8 mouse cellular contexts compared by ENCODE assay signal in genomic region chr16:16911641-16912597, GRCm38 (mm10). TPM values are rescaled to one million over a fixed set of nuclear protein-coding genes. Genes with fewer than 3 reads are reported as not detected.
A peak's percentile ranks its signal among the peaks of the same experiment; 100 is the strongest.
DNase-seq lines count a peak whose midpoint lies in the region; ATAC-seq lines count a peak whose summit lies in the region.

No protein-coding gene starts in this region.

- peaks cover 7% of the 10 kb centered on the region for H3K4me1 ChIP-seq in hindbrain, embryonic 12.5 days

- no peak overlapping the region; the same call in 1 of the 2 replicates for H3K9ac ChIP-seq in hindbrain, embryonic 12.5 days

- H3K36me3 ChIP-seq in hindbrain, embryonic 12.5 days = peaks cover 69% of the 10 kb centered on the region

- WGBS in hindbrain, embryonic 12.5 days = 32% methylated on average over 13 of the region's 13 CpGs

- no peak overlapping the region for H3K4me3 ChIP-seq in hindbrain, embryonic 12.5 days

- no peaks in the 10 kb centered on the region for H3K27me3 ChIP-seq in hindbrain, embryonic 12.5 days

- no peaks in the 10 kb centered on the region for H3K9me3 ChIP-seq in hindbrain, embryonic 12.5 days (replicated peaks)

- no peak overlapping the region for H3K4me2 ChIP-seq in hindbrain, embryonic 12.5 days (replicated peaks)

- peak; percentile 91 for DNase-seq in Muller cell, postnatal 12 days (ENCODE audit: inconsistent ontology term)
- DNase-seq in cerebellum, adult 9-10 months = peak; percentile 74
- peak; percentile 68 to 74 for DNase-seq in frontal cortex, postnatal 10 days (ENCODE audit: low spot score in 2 of 2)
- peak; percentile 76 to 78 for DNase-seq in layer of hippocampus, postnatal 36 days
- DNase-seq in lung, postnatal 36 days = peak; percentile 88
- DNase-seq in retina, postnatal 7 days (ENCODE audit: low read depth, low spot score) = peak; percentile 58
- peak; percentile 67 for DNase-seq in urinary bladder, adult 2 months (ENCODE audit: low spot score)

- H3K27ac ChIP-seq in hindbrain, embryonic 12.5 days = peak overlapping the region; percentile 79

- peak; percentile 96 for ATAC-seq in hindbrain, embryonic 12.5 days (ENCODE audit: low FRiP score)

RNA-seq across cellular contexts. Expression of gene Ppm1f, which starts 15.7 kb away (rescaled TPM):
- 36.3 and 37.9 TPM in 2 replicates for polyA plus RNA-seq in hindbrain, embryonic 12.5 days (2016; fragmentation: Nextera tagmentation; extraction: Ambion mirVana)
- total RNA-seq in layer of hippocampus, postnatal 36 days (2021) = 10 to 100 TPM; 47.0 to 49.5 TPM
- 17.8 and 18.2 TPM in 2 replicates for polyA plus RNA-seq in urinary bladder, adult 2 months (2012; rRNA removed)

RNA-seq across cellular contexts. Expression of gene Vpreb1, which starts 41.3 kb away (rescaled TPM):
- polyA plus RNA-seq in hindbrain, embryonic 12.5 days (2016; fragmentation: Nextera tagmentation; extraction: Ambion mirVana) = 1.6 and 2.5 TPM in 2 replicates
- total RNA-seq in layer of hippocampus, postnatal 36 days (2021) = 1 to 10 TPM in 1 of 2 experiments, not detected in 1; 1.5 TPM
- polyA plus RNA-seq in urinary bladder, adult 2 months (2012; rRNA removed) = 1.3 and 1.4 TPM in 2 replicates

RNA-seq across cellular contexts. Expression of gene Top3b, which starts 41.4 kb away (rescaled TPM):
- 74.2 and 81.7 TPM in 2 replicates for polyA plus RNA-seq in hindbrain, embryonic 12.5 days (2016; fragmentation: Nextera tagmentation; extraction: Ambion mirVana)
- total RNA-seq in layer of hippocampus, postnatal 36 days (2021) = 10 to 100 TPM; 56.6 to 71.4 TPM
- polyA plus RNA-seq in urinary bladder, adult 2 months (2012; rRNA removed) = 75.9 and 82.4 TPM in 2 replicates

RNA-seq across cellular contexts. Expression of gene Igll1, which starts 48.1 kb away (rescaled TPM):
- not detected in 2 replicates for polyA plus RNA-seq in hindbrain, embryonic 12.5 days (2016; fragmentation: Nextera tagmentation; extraction: Ambion mirVana)
- total RNA-seq in layer of hippocampus, postnatal 36 days (2021) = not detected
- not detected in 2 replicates for polyA plus RNA-seq in urinary bladder, adult 2 months (2012; rRNA removed)
